Mouse (Mus musculus): ENCODE measurements at regions not wholly inside any gene's neighbourhood (a gene's known extent, or its start where the extent isn't known, plus 50 kb on each side); places are given as distances from the start of the nearest gene placed in this dataset.
A peak's percentile ranks its signal among the peaks of the same experiment; 100 is the strongest.

GRCm38 (mm10) chr1:35935099-35935651, 133.0 kb upstream of the Hs6st1 start:
- DNase-seq = peak in 1 of 2 experiments; percentile 17

- DNase-seq = peak in 1 of 2 experiments; percentile 25
Observed at GRCm38 (mm10) chr1:35936362-35937093, 131.7 kb upstream of the Hs6st1 start.

- no peak for DNase-seq
Observed at GRCm38 (mm10) chr1:35940236-35940635, 128.0 kb upstream of the Hs6st1 start.

DNA sequence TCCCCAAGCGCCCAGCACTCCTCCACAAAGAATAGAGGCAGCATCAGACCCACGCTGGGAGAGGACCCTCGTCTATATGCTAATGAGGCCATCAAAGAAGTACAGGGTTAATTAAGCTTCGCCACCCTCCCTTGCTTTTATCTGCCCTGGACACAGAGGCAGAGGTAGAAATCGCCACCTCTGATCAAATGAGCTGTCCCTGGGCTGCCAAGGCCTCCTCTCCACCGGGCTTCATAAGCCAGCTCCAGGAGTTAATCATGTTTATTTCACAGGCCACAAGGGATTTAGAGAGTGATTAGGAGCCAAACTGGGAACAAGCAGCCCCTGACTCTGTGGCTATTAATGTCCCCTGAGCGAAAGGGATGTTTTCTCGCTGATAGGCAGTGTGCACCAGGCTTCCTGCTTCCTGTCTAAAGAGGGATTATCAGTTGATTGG, 126.5 kb upstream of the Hs6st1 start:
- no peak for DNase-seq

DNA sequence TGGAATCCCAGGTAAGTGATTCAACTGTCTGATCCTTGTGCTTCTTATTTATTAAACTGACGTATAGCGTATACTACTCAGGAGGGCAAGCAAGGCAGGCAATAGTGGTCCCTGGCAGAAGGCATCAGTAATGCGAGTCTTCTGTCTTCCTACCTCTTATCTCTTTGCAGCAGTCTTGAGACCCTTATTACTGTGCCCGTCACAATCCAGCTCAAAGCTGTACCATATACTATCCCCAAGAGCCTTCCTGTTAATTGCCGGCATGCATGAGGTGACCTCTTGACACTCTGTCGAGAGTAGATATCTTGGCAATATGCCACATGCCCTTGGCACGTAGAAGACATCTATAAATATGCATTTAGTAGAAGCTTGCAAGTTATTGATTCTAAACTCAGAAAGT, 126.0 kb upstream of the Hs6st1 start:
- DNase-seq = no peak

DNA sequence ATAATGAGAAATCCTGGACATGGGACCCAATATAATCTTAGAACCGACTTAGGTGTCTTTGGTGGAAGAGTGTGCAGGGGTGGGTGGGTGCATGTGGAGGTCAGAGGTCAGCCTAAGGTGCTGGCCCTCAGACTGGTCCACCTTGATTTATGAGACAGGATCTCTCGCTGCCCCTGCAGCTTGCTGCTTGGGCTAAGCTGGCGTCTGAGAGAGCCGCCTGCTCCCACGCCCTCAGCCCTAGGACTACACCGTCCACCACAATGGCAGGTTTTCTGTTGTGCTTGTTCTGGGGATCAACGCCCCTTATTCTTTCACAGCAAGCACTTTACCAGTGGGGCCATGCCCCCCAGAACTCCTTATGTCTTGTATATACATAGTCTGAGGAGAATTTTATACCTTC, 124.4 kb upstream of the Hs6st1 start:
- DNase-seq = no peak

GRCm38 (mm10) chr1:35944376-35944775, 123.8 kb upstream of the Hs6st1 start:
- DNase-seq = no peak

DNA sequence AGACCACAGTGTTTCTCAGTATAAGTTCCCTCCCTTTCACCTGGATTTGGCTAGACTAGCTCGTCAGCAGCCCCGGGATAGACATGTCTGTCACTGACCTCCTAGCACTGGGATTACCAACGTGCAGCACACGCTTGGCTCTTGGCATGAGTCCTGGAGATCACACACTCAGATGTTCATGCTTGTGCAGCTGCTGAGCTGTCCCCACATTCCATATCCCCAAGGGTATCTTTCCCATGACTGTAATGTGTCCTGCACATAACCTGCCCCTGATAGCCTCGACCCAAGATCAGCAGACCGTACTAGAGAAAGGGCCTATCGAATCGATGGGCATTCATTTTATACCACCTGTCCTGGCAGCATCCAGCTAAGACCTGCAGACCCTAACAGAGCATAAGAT, 123.4 kb upstream of the Hs6st1 start:
- DNase-seq = no peak

- DNase-seq = no peak
Observed at GRCm38 (mm10) chr1:35945596-35945995, 122.6 kb upstream of the Hs6st1 start.

DNA sequence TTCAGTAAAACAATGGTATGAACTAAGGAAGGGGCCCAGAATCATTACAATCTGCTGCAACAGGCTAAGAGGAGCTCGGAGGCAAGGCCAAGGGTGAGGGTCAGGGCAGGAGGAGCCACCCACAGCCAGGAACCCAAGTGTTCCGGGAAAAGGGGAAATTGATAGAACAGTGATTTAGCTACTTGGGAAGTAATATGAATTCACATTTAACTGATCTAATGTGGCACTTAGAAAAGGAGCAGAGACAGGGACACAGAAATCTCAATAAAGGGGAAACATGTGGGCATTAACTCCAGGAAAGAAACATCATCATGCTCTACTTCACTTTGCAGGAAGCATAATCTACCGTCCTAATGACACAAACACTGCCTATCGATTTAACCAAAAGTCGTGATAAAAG, 120.1 kb upstream of the Hs6st1 start:
- no peak for DNase-seq

- peak in 1 of 2 experiments; percentile 35 for DNase-seq
Observed at GRCm38 (mm10) chr1:35951082-35951481, 117.1 kb upstream of the Hs6st1 start.

- DNase-seq = no peak
Observed at GRCm38 (mm10) chr1:35953721-35954120, 114.5 kb upstream of the Hs6st1 start.

DNA sequence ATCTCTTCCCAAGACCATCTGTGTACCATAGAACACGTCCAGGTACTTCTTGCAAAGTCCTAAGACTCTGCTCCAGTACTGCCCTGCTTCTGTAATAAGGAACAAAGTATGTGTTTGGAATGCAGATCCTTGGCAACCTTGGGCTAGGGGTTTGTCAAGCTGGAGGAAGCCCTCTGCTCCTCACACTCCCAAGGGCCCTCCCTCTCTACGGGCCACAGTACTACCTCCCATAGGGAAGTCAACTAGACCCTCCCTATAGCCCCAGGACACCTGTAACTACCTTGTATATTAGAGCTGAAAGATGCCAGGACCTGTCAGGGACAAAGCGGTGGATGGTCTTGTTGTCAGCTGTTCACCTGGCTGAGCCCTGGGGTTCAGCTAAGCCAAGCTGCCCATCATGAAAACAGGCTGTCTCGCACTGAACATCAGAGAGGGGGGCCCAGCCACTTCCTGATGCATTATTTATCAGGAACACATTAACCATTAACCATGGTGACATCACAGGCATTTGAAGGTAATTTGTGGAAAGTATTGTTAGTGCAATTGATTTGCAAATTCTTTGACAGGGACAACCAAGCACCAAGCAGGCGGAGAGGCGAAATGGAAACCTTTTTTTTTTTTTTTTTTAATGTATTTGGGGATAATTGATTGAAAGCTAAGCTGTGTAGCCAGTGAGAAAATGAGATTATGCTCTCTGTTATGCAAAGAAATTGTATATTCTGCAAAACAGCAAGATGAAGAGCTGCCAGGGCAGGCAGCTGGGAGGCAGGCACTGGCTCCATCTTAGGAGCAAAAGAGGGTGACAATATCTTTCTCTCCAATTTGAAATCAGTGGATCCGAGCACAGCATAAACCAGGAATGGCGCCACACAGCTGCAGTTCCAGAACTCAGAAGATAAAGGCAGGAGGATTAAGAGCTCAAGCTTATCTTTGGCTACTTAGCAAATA, 110.5 kb upstream of the Hs6st1 start:
- DNase-seq = peak in 1 of 2 experiments; percentile 30

DNA sequence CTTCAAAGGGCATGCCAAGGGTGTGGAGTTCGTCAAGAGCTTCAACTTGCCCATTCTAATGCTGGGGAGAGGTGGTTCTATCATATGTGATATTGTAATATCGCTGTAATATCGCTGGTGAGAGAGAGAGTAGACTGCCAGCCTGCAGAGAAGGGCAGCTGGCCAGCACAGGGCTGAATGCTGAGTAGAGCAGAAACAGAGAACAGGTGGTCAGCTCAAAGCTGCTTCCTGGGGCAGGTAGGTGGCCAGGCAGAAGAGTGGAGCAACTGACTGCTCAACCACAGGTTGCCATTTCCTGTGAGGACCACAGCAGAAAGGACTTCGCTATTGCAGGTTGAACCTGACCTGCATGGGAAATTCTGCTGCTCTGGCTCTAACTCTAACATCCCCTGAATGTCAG, 108.5 kb upstream of the Hs6st1 start:
- DNase-seq = peak; percentile 72 to 79

DNA sequence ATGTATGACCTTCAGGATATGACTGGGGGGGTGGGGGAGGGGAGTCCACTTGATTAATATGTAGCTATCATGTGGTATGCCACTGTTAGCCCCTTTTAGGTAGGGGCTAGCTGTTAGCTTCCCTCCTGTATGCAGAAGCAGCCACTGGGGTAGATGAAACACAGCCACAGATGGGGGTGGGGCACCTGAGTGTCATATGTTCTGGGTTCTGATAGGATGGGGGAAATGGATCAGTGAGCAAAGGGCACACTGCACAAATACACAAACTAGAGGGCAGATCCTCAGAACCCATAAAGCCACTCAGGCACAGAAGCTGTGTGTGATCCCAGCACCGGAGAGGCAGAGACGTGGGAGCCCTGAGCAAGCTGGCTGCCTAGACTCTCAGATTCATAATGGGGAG, 107.4 kb upstream of the Hs6st1 start:
- no peak for DNase-seq

DNA sequence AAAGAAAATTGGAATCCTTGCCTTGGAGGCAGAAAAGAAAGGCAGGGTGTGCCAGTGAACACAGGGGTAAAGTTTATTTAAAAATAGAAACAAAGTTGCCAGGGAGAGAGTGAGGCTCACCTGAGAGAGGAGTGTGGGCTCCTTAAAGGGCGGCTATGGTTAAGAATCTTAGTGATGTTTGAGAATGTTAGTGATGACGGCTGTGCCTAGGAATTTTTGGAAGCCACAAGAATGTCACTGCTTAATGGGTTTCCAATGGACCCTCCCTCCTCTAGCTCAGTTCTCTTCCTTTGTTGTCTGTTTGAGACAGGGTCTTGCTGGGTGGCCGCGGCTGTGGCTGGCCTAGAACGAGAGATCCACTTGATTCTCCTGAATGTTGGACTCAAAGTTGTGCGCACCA, 106.3 kb upstream of the Hs6st1 start:
- DNase-seq = no peak

DNA sequence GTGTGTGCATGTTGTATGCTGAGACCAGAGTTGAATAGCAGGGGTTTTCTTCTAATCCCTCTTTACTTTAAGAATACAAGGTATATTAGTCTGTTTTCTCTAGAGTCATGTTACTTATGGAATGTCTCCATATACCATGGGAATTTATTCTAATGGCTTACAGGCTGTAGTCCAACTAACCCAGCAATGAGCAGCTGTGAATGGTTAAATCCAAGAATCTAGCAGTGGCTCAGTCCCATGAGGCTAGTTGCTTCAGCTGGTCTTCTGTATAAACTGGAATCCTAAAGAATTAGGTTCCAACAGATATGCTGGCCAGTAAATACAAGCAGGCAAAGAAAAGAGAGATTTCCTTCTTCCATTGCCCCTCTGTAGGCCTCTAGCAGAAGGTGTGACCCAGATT, 99.7 kb upstream of the Hs6st1 start:
- no peak for DNase-seq

- no peak for DNase-seq
Observed at GRCm38 (mm10) chr1:35971435-35972189, 96.6 kb upstream of the Hs6st1 start.

GRCm38 (mm10) chr1:35972190-35972584, 96.0 kb upstream of the Hs6st1 start:
- no peak for DNase-seq

- DNase-seq = no peak
Observed at GRCm38 (mm10) chr1:35973386-35973785, 94.8 kb upstream of the Hs6st1 start.

GRCm38 (mm10) chr1:35975611-35976208, 92.5 kb upstream of the Hs6st1 start:
- no peak for DNase-seq

DNA sequence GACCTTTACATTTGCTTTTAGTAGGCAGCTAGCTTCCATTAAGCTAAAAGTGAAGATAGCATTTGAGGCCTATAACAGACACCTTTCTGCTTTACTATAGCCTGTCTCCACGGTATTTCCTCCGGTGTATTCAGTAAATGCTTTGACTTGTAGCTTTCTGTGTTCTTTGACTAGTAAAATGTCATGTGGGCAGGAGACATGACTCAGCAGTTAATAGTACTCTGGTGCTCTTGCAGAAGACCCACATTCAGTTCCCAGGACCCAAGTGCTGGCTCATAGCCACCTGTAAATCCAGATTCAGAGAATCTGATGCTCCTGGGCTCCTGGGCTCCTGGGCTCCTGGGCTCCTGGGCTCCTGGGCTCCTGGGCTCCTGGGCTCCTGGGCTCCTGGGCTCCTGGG, 91.7 kb upstream of the Hs6st1 start:
- DNase-seq = no peak
